In genomic region chr9:62335396-62335795, GRCm38 (mm10) we compare ENCODE assay signal across 24 mouse cellular contexts. TPM values are rescaled to one million over a fixed set of nuclear protein-coding genes. Genes with fewer than 3 reads are reported as not detected.
DNase-seq lines count a peak whose midpoint lies in the region; ATAC-seq lines count a peak whose summit lies in the region.
"Had no signal": no experiment of that assay in that cellular context is flagged by ENCODE, and none has a peak within 500 bp of the region (broad histone marks: within the 10 kb centered on the region; RNA-seq: fewer than 3 reads in every experiment).

No protein-coding gene starts in this region.

- H3K27ac ChIP-seq in heart, embryonic 11.5 days (ENCODE audit: low read depth, low read length) = no peak overlapping the region
- H3K27ac ChIP-seq in heart, embryonic 14.5 days (replicated peaks in 1 of 2; ENCODE audit: control insufficient read depth in 1 of 2, insufficient read depth in 1 of 2, low read depth in 2 of 2, low read length in 2 of 2) = no peak overlapping the region
- H3K27ac ChIP-seq: embryonic facial prominence, embryonic 12.5 days; forebrain, embryonic 15.5 days; hindbrain, embryonic 13.5 days; hindbrain, postnatal 0 days had no signal

- no peak overlapping the region for H3K4me3 ChIP-seq in heart, embryonic 11.5 days (ENCODE audit: low read depth, low read length)
- no peak overlapping the region for H3K4me3 ChIP-seq in heart, embryonic 14.5 days (ENCODE audit: control insufficient read depth in 1 of 2, insufficient read depth in 1 of 2, low read depth in 1 of 2, low read length in 2 of 2)
- H3K4me3 ChIP-seq: embryonic facial prominence, embryonic 12.5 days; forebrain, embryonic 15.5 days; hindbrain, embryonic 13.5 days had no signal

- H3K4me2 ChIP-seq in heart, embryonic 11.5 days = no peak overlapping the region
- H3K4me2 ChIP-seq in heart, embryonic 14.5 days (ENCODE audit: low read length) = peak overlapping the region; percentile 15; the same call in 1 of the 2 replicates
- H3K4me2 ChIP-seq: embryonic facial prominence, embryonic 12.5 days; forebrain, embryonic 15.5 days; hindbrain, embryonic 13.5 days had no signal

- H3K4me1 ChIP-seq in heart, embryonic 11.5 days (ENCODE audit: control insufficient read depth, insufficient read depth, low read length) = 0 out of 2 replicates have a peak, but pooled peaks cover 4% of the 10 kb centered on the region
- H3K4me1 ChIP-seq in heart, embryonic 14.5 days (ENCODE audit: control insufficient read depth in 2 of 2, insufficient read depth in 2 of 2, low read length in 2 of 2) = peaks cover 4 to 18% of the 10 kb centered on the region in 2 experiments; a peak in 3 of 4 replicates
- H3K4me1 ChIP-seq: embryonic facial prominence, embryonic 12.5 days had no signal

- H3K27me3 ChIP-seq in heart, embryonic 11.5 days (ENCODE audit: control insufficient read depth, insufficient read depth, low read length) = no peaks in the 10 kb centered on the region
- H3K27me3 ChIP-seq in heart, embryonic 14.5 days (ENCODE audit: control insufficient read depth, insufficient read depth, low read length) = no peaks in the 10 kb centered on the region
- H3K27me3 ChIP-seq: embryonic facial prominence, embryonic 12.5 days; forebrain, embryonic 15.5 days; hindbrain, embryonic 13.5 days had no signal

- 0 out of 2 replicates have a peak, but pooled peaks cover 2% of the 10 kb centered on the region for H3K9me3 ChIP-seq in heart, embryonic 11.5 days (replicated peaks; ENCODE audit: control insufficient read depth, low read length)
- no peaks in the 10 kb centered on the region for H3K9me3 ChIP-seq in heart, embryonic 14.5 days (ENCODE audit: control insufficient read depth, low read length)
- H3K9me3 ChIP-seq: embryonic facial prominence, embryonic 12.5 days; forebrain, embryonic 15.5 days; G1E; hindbrain, embryonic 13.5 days had no signal

- no peaks in the 10 kb centered on the region for H3K36me3 ChIP-seq in heart, embryonic 11.5 days (ENCODE audit: control insufficient read depth, insufficient read depth, low read length)
- no peaks in the 10 kb centered on the region for H3K36me3 ChIP-seq in heart, embryonic 14.5 days (ENCODE audit: control insufficient read depth, insufficient read depth, low read length)
- H3K36me3 ChIP-seq: embryonic facial prominence, embryonic 12.5 days; forebrain, embryonic 15.5 days; hindbrain, embryonic 13.5 days had no signal

- H3K9ac ChIP-seq in heart, embryonic 11.5 days (ENCODE audit: low read depth, low read length) = no peak overlapping the region
- H3K9ac ChIP-seq in heart, embryonic 14.5 days (ENCODE audit: low read length) = no peak overlapping the region
- H3K9ac ChIP-seq: embryonic facial prominence, embryonic 12.5 days; forebrain, embryonic 15.5 days; hindbrain, embryonic 13.5 days had no signal

- DNase-seq in heart, adult 11 months = peak; percentile 57
- no peak for DNase-seq in heart, postnatal 4 days
- DNase-seq in retina, postnatal 1 day = peak; percentile 21
- DNase-seq in retina, embryonic 14.5 days (ENCODE audit: low spot score) = no peak
- DNase-seq: adrenal gland, adult 8-10 months; adrenal gland, postnatal 36 days; cerebellum, adult 2 months; cerebellum, postnatal 25 days; gastrocnemius, postnatal 36 days; heart, adult 18-20 months; kidney, adult 11 months had no signal

- ATAC-seq in heart, embryonic 11.5 days (replicated peaks; ENCODE audit: insufficient number of reproducible peaks, low FRiP score, low TSS enrichment) = no peak
- no peak for ATAC-seq in heart, embryonic 14.5 days (ENCODE audit: insufficient number of reproducible peaks, insufficient read depth, low FRiP score, low read depth)
- ATAC-seq: forebrain, embryonic 15.5 days; hindbrain, postnatal 0 days had no signal

- whole genome bisulfite sequencing in heart, embryonic 11.5 days (ENCODE audit: insufficient replicate concordance) = 64% methylated on average over 12 of the region's 12 CpGs
- WGBS in heart, embryonic 14.5 days = 47% methylated on average over 12 of the region's 12 CpGs

RNA-seq across cellular contexts. Expression of gene Anp32a, which starts 5.7 kb away (rescaled TPM):
- 108 and 120 TPM in 2 replicates for polyA plus RNA-seq in heart, embryonic 11.5 days (2014; fragmentation: Nextera tagmentation; extraction: Ambion mirVana)
- polyA plus RNA-seq in heart, embryonic 14.5 days (2014; fragmentation: Nextera tagmentation; extraction: Ambion mirVana) = 92.8 and 109 TPM in 2 replicates
- 100 to 1,000 TPM; 255 to 279 TPM for total RNA-seq in heart, postnatal 4 days (2021)

RNA-seq across cellular contexts. Expression of gene Spesp1, which starts 53.4 kb away (rescaled TPM):
- polyA plus RNA-seq in heart, embryonic 11.5 days (2014; fragmentation: Nextera tagmentation; extraction: Ambion mirVana) = not detected in 2 replicates
- not detected in 2 replicates for polyA plus RNA-seq in heart, embryonic 14.5 days (2014; fragmentation: Nextera tagmentation; extraction: Ambion mirVana)
- total RNA-seq in heart, postnatal 4 days (2021) = not detected
- total RNA-seq: adrenal gland, adult 8-10 months; adrenal gland, postnatal 36 days; gastrocnemius, adult 8-10 months; gastrocnemius, postnatal 36 days; heart, adult 18-20 months; hematopoietic stem cell, adult 5-6 weeks; hindbrain, postnatal 0 days had no signal
- polyA plus RNA-seq: cerebellum, adult 2 months; cortical plate, adult 2 months; embryonic facial prominence, embryonic 12.5 days; forebrain, embryonic 11.5 days; forebrain, embryonic 15.5 days; G1E; heart, embryonic 16.5 days; hindbrain, embryonic 13.5 days; hindbrain, postnatal 0 days; intestine, embryonic 14.5 days had no signal

Comparison
In these comparisons a context has a peak if more than half of its experiments do, and no peak if none do; other contexts are left out.
1. DNase-seq: peak in heart, adult 11 months (single experiment) and retina, postnatal 1 day (single experiment); none in heart, postnatal 4 days (single experiment) and retina, embryonic 14.5 days (single experiment).